Mouse (Mus musculus) ES-Bruce4 (cell line): Measurements from ENCODE around the gene Prpsap1. TPM values are rescaled to one million over a fixed set of nuclear protein-coding genes. Genes with fewer than 3 reads are reported as not detected.

Experiments used
- H3K27ac ChIP-seq: 2 replicates; pipeline ENCODE4 v1.5.1; 2012; ENCODE audit warnings: low read length, inconsistent platforms; ENCODE audit not compliant: insufficient read depth
- H3K27me3 ChIP-seq: 2 replicates; pipeline ENCODE4 v1.6.1; 2012; ENCODE audit warnings: mild to moderate bottlenecking, low read length, inconsistent platforms; ENCODE audit not compliant: control insufficient read depth, poor library complexity, insufficient read depth, severe bottlenecking
- H3K36me3 ChIP-seq: 2 replicates; pipeline ENCODE4 v1.6.1; 2012; ENCODE audit warnings: inconsistent platforms, mild to moderate bottlenecking, low read length, moderate library complexity; ENCODE audit not compliant: control insufficient read depth, poor library complexity, insufficient read depth, severe bottlenecking
- H3K4me1 ChIP-seq: one replicate; pipeline ENCODE4 v1.8.1; 2011; ENCODE audit warnings: low read length; ENCODE audit not compliant: control insufficient read depth, insufficient read depth
- H3K4me3 ChIP-seq: 2 replicates; pipeline ENCODE4 v1.5.1; 2011; ENCODE audit warnings: low read depth, mild to moderate bottlenecking, low read length
- H3K9ac ChIP-seq: 2 replicates; pipeline ENCODE4 v1.6.1; 2012; ENCODE audit warnings: low read depth, mild to moderate bottlenecking, inconsistent platforms; ENCODE audit not compliant: poor library complexity, severe bottlenecking
- H3K9me3 ChIP-seq: replicated peaks from 2 replicates; pipeline ENCODE4 v1.6.1; 2012; ENCODE audit warnings: mild to moderate bottlenecking, low read length, inconsistent platforms; ENCODE audit not compliant: control insufficient read depth, poor library complexity, insufficient read depth, severe bottlenecking
- CTCF ChIP-seq: IDR thresholded peaks from one replicate; pipeline ENCODE4 v1.8.1; 2011; ENCODE audit warnings: low read depth, low read length
- EP300 ChIP-seq: IDR thresholded peaks from 2 replicates; pipeline ENCODE4 v1.6.1; 2011; ENCODE audit warnings: low read depth, low read length; ENCODE audit not compliant: insufficient read depth
- POLR2A ChIP-seq: IDR thresholded peaks from one replicate; pipeline ENCODE4 v1.8.1; 2011; ENCODE audit warnings: low read length; ENCODE audit not compliant: insufficient read depth
- polyA plus RNA-seq: library from polyadenylated mRNA; stranded (reverse); fragments of >200 nt; gene quantifications from 2 replicates; pipeline ENCODE4 v1.2.4, GENCODE M21; 2011; ENCODE audit warnings: low read depth; ENCODE audit not compliant: missing spikeins, insufficient read depth, insufficient read length

Gene Prpsap1
- polyA plus RNA-seq, 1 experiment: 116 TPM

GRCm38 (mm10) chr11:116447822-116448221 lies 46.2 kb downstream of the Prpsap1 start:
- H3K27me3 ChIP-seq: no peaks in the 10 kb centered on the region
- H3K9me3 ChIP-seq: 0 out of 2 replicates have a peak, but pooled peaks cover 2% of the 10 kb centered on the region
- H3K4me3 ChIP-seq: no peak overlapping the region
- H3K27ac ChIP-seq: no peak overlapping the region
- TF ChIP-seq CTCF: no peak
- no peak for TF ChIP-seq POLR2A
- no peak for TF ChIP-seq EP300
- H3K4me1 ChIP-seq: peaks cover 6% of the 10 kb centered on the region
- no peaks in the 10 kb centered on the region for H3K36me3 ChIP-seq
- no peak overlapping the region for H3K9ac ChIP-seq

GRCm38 (mm10) chr11:116446308-116446887 lies 47.6 kb downstream of the Prpsap1 start:
- no peak overlapping the region for H3K27ac ChIP-seq
- H3K36me3 ChIP-seq: no peaks in the 10 kb centered on the region
- peak overlapping the region; percentile 53 for H3K4me3 ChIP-seq
- H3K9ac ChIP-seq: peak overlapping the region; percentile 31; the same call in 1 of the 2 replicates
- 0 out of 2 replicates have a peak, but pooled peaks cover 2% of the 10 kb centered on the region for H3K9me3 ChIP-seq
- TF ChIP-seq CTCF (no peak), EP300 (no peak), POLR2A (no peak)
- H3K27me3 ChIP-seq: no peaks in the 10 kb centered on the region
- peaks cover 6% of the 10 kb centered on the region for H3K4me1 ChIP-seq

- Histone ChIP-seq H3K9ac (no peak overlapping the region), H3K4me3 (peak overlapping the region; percentile 53; the same call in 1 of the 2 replicates), H3K9me3 (0 out of 2 replicates have a peak, but pooled peaks cover 2% of the 10 kb centered on the region), H3K36me3 (no peaks in the 10 kb centered on the region), H3K4me1 (peaks cover 6% of the 10 kb centered on the region), H3K27me3 (no peaks in the 10 kb centered on the region), H3K27ac (no peak overlapping the region)
- TF ChIP-seq POLR2A (no peak), EP300 (0 out of 2 replicates have a peak, but pooled peaks have one; percentile 29), CTCF (peak; percentile 94)
Measured at GRCm38 (mm10) chr11:116445596-116446307, 48.2 kb downstream of the Prpsap1 start.

GRCm38 (mm10) chr11:116443935-116444334 lies 50.1 kb downstream of the Prpsap1 start:
- no peak for TF ChIP-seq CTCF
- no peak for TF ChIP-seq POLR2A
- TF ChIP-seq EP300: no peak
- H3K4me1 ChIP-seq: peaks cover 6% of the 10 kb centered on the region

GRCm38 (mm10) chr11:116443311-116443710 lies 50.7 kb downstream of the Prpsap1 start:
- no peak overlapping the region for H3K9ac ChIP-seq
- TF ChIP-seq EP300: no peak
- TF ChIP-seq POLR2A: no peak
- no peak for TF ChIP-seq CTCF
- H3K27ac ChIP-seq: no peak overlapping the region
- peaks cover 11% of the 10 kb centered on the region for H3K36me3 ChIP-seq
- peaks cover 6% of the 10 kb centered on the region for H3K4me1 ChIP-seq
- H3K4me3 ChIP-seq: no peak overlapping the region
- no peaks in the 10 kb centered on the region for H3K9me3 ChIP-seq
- H3K27me3 ChIP-seq: no peaks in the 10 kb centered on the region

More at GRCm38 (mm10) chr11:116443935-116444334, 50.1 kb downstream of the Prpsap1 start:
- Histone ChIP-seq H3K4me3 (no peak overlapping the region), H3K27me3 (no peaks in the 10 kb centered on the region), H3K36me3 (peaks cover 9% of the 10 kb centered on the region), H3K9ac (no peak overlapping the region), H3K9me3 (no peaks in the 10 kb centered on the region), H3K27ac (no peak overlapping the region)

GRCm38 (mm10) chr11:116442867-116443177 lies 51.2 kb downstream of the Prpsap1 start:
- Histone ChIP-seq H3K4me1 (peaks cover 6% of the 10 kb centered on the region), H3K9ac (no peak overlapping the region), H3K27ac (no peak overlapping the region), H3K27me3 (no peaks in the 10 kb centered on the region), H3K9me3 (no peaks in the 10 kb centered on the region), H3K36me3 (peaks cover 11% of the 10 kb centered on the region), H3K4me3 (no peak overlapping the region)
- TF ChIP-seq POLR2A: no peak
- no peak for TF ChIP-seq EP300
